Mouse (Mus musculus) ES-Bruce4 (cell line): ENCODE measurements around the gene Cdr2l.

Experiments used
- CTCF ChIP-seq: IDR thresholded peaks from one replicate; pipeline ENCODE4 v1.8.1; 2011; ENCODE audit warnings: low read depth, low read length
- EP300 ChIP-seq: IDR thresholded peaks from 2 replicates; pipeline ENCODE4 v1.6.1; 2011; ENCODE audit warnings: low read depth, low read length; ENCODE audit not compliant: insufficient read depth
- POLR2A ChIP-seq: IDR thresholded peaks from one replicate; pipeline ENCODE4 v1.8.1; 2011; ENCODE audit warnings: low read length; ENCODE audit not compliant: insufficient read depth

DNA sequence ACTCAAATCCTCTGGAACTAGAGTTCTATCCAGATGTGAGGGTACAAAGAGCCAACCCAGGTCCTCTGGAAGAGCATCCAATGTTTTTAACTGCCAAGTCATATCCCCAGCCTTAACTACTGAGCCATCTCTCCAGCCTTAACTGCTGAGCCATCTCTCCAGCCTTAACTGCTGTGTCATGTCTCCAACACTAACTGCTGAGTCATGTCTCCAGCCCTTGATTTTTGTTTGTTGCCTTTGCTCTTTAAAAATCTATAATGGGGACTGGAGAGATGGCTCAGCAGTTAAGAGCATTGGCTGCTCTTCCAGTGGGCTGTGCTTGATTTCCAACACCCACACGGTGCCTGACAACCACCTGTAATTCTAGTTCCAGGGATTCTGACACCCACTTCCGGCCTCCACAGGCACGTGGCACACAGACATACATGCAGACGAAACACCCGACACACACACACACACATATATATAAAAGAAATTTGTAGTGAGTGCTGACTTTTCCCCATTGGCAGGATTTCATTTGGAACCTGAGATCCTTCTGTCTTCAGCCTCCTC, 55.9 kb downstream of the Cdr2l start:
- TF ChIP-seq EP300 (no peak), CTCF (no peak), POLR2A (no peak)
